Mouse (Mus musculus) embryonic fibroblast, embryonic 13.5 days (primary cell): ENCODE measurements around the gene Vmn1r82. TPM values are rescaled to one million over a fixed set of nuclear protein-coding genes. Genes with fewer than 3 reads are reported as not detected.

Source experiments
- H3K27ac ChIP-seq: 2 replicates; pipeline ENCODE4 v1.5.1; 2012; ENCODE audit warnings: low read length, control low read depth, inconsistent platforms; ENCODE audit not compliant: insufficient read depth
- H3K4me1 ChIP-seq: 2 replicates; pipeline ENCODE4 v1.6.1; 2011; ENCODE audit warnings: low read length; ENCODE audit not compliant: control insufficient read depth, insufficient read depth
- H3K4me3 ChIP-seq: 2 replicates; pipeline ENCODE4 v1.5.1; 2011; ENCODE audit warnings: mild to moderate bottlenecking, control low read depth, low read length; ENCODE audit not compliant: insufficient read depth
- CTCF ChIP-seq: IDR thresholded peaks from 2 replicates; pipeline ENCODE4 v1.5.1; 2011; ENCODE audit warnings: mild to moderate bottlenecking, control low read depth, low read length, moderate library complexity, borderline replicate concordance; ENCODE audit not compliant: insufficient read depth
- POLR2A ChIP-seq: IDR thresholded peaks from 2 replicates; pipeline ENCODE4 v1.6.1; 2011; ENCODE audit warnings: low read depth, mild to moderate bottlenecking, control low read depth, low read length, moderate library complexity
- polyA plus RNA-seq: library from polyadenylated mRNA; stranded (reverse); fragments of >200 nt; gene quantifications from 2 replicates; pipeline ENCODE4 v1.2.4, GENCODE M21; 2011; ENCODE audit warnings: low read depth; ENCODE audit not compliant: missing spikeins, insufficient read length

Vmn1r82 gene
- polyA plus RNA-seq = not detected in 2 replicates

DNA sequence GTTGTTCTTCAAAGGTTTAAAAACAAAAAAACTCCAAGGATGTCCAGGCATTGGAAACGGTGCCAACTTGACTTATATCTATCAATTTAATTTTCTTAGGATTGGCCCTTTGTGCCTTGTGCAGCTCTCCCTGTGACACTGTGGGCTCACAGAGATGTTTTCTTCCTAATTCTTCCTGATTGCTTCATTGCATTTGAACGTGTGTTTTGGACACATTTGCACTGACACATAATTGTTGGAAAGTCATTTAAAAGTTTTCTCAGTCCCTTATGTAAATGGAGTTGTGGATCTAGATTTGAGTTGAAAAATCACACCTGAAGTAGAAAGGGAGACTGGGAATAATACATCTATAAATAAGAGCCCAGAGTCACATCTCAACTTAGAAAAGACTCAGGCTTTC, at the start of gene Vmn1r82:
Vmn1r82 (plus strand) TSS at position 301 of the 400 bp plus-strand sequence.
- no peak for TF ChIP-seq POLR2A
- no peak for TF ChIP-seq CTCF
- H3K27ac ChIP-seq = no peak within 1 kb of the TSS
- H3K4me1 ChIP-seq = no peaks in the 10 kb centered on the region
- H3K4me3 ChIP-seq = no peak within 1 kb of the TSS

DNA sequence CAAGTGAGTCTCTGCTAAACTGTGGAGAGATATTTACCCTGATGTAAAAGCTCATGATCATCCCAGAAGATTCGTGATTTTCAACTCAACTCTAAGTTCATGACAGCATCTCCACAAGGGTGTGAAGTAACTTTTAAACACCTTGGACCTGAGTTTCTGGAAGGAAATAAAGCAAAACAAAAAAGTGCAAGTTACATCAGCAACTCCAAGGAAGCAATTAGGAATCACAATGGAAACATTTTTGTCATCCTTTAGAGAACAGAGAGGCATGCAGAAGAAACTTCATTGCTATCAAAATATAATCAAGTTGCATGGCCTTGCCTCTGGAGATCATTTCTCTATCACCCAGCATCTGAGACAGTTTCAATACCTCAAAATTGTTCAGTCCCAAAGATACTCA, 32.1 kb upstream of the Vmn1r82 start, which contains the start of gene Vmn1r81:
Vmn1r81 (minus strand) TSS at position 101 of the 400 bp plus-strand sequence.
- no peak within 1 kb of the TSS for H3K4me3 ChIP-seq
- no peaks in the 10 kb centered on the region for H3K4me1 ChIP-seq
- H3K27ac ChIP-seq = no peak within 1 kb of the TSS
- TF ChIP-seq CTCF (no peak), POLR2A (no peak)

- H3K27ac ChIP-seq = no peak within 1 kb of the TSS
- no peak within 1 kb of the TSS for H3K4me3 ChIP-seq
- TF ChIP-seq POLR2A = no peak
- no peak for TF ChIP-seq CTCF
- no peaks in the 10 kb centered on the region for H3K4me1 ChIP-seq
Observed at GRCm38 (mm10) chr7:12329381-12329780, 29.2 kb downstream of the Vmn1r82 start, which contains the start of gene Vmn1r83. Gene Vmn1r83 (minus strand): TSS chr7:12329481.

Other genes starting within 250 kb of the Vmn1r82 start
- gene Vmn1r78, start 150.2 kb upstream of the Vmn1r82 start, polyA plus RNA-seq = not detected in 2 replicates
- gene Vmn1r79, start 129.2 kb upstream of the Vmn1r82 start, polyA plus RNA-seq = not detected in 2 replicates
- gene Vmn1r80, start 111.1 kb upstream of the Vmn1r82 start, polyA plus RNA-seq = not detected in 2 replicates
- gene Vmn1r81, start 32.2 kb upstream of the Vmn1r82 start, polyA plus RNA-seq = 0.09 TPM in 1 of 2 replicates, not detected in the other
- gene Vmn1r83, start 29.1 kb downstream of the Vmn1r82 start, polyA plus RNA-seq = not detected in 2 replicates
- not detected in 2 replicates for gene Vmn1r84, start 68.8 kb downstream of the Vmn1r82 start, polyA plus RNA-seq
- 2.7 and 2.8 TPM in 2 replicates for gene Zfp551, start 122.3 kb downstream of the Vmn1r82 start, polyA plus RNA-seq
- gene Zfp606, start 177.9 kb downstream of the Vmn1r82 start, polyA plus RNA-seq = 8.1 and 11.6 TPM in 2 replicates
- gene 2900092C05Rik, start 212.1 kb downstream of the Vmn1r82 start, polyA plus RNA-seq = not detected in 2 replicates